Mouse (Mus musculus) lung, adult 2 months (tissue): Measurements from ENCODE around the gene S100a13.
A peak's percentile ranks its signal among the peaks of the same experiment; 100 is the strongest.

Source experiments
- CTCF ChIP-seq: fragments of 200-500 bp; IDR thresholded peaks from 2 replicates; pipeline ENCODE4 v1.5.1; 2011; ENCODE audit warnings: mild to moderate bottlenecking, low read length, control low read depth; ENCODE audit not compliant: insufficient read depth
- POLR2A ChIP-seq: fragments of 200-500 bp; IDR thresholded peaks from 2 replicates; pipeline ENCODE4 v1.6.1; 2011; ENCODE audit warnings: low read depth, mild to moderate bottlenecking, control low read depth, low read length, borderline replicate concordance; ENCODE audit errors: extremely low read depth

GRCm38 (mm10) chr3:90490696-90491256 is 23.5 kb upstream of the S100a13 start, which contains the start of gene Snapin:
- TF ChIP-seq POLR2A (peak; percentile 60; the same call in 1 of the 2 replicates), CTCF (peak; percentile 70)
